Mouse (Mus musculus) layer of hippocampus, adult 9-11 months (tissue): Measurements from ENCODE around the gene Gbx2.

ENCODE experiments used
- DNase-seq: peaks from one replicate; pipeline ENCODE4 v3.0.0; 2022

The Gbx2 gene

GRCm38 (mm10) chr1:89934316-89935260 is 3.6 kb upstream of the Gbx2 start:
- DNase-seq, result no peak

DNA sequence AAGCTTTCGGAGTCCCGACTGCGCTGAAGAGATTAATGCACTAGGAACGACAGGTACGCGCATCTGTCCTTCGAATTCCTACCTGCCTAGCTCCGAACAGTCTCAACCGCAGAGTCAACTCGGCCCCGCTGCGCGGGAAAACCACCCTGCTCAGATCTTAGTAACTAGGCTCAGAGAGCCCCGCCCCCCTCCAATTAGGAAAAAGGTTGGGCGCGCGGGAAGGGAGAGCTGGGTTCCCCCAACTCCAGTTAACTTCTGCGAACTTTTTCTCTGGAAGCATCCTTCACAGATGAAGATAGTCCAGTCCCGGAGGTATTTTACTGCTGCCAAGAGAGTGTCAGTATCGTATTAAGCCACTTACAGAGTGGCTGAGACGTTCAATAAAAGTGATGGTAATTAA is 2.8 kb upstream of the Gbx2 start:
- DNase-seq, result no peak

DNA sequence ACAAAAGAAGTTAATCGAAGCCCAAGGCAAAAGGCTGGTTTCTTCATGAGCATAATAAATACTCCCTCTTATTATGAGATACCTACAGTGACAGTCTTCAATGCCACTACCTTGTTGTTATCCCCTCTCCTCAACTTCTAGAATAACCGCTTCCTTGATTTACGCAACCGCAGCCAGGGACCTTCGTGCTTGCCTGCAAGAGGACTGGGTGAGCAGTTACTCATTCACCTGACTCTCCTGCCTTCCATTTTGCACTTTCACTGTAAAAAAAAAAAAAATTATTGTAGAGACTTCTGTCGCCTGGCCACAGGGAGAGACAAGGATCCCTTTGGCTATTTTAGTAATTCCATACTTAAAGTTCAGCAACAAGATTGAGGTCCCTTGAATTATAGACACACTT is 2.0 kb upstream of the Gbx2 start:
- DNase-seq, result no peak

GRCm38 (mm10) chr1:89932616-89933015 is 1.6 kb upstream of the Gbx2 start:
- no peak for DNase-seq

GRCm38 (mm10) chr1:89932021-89932423 is 1.0 kb upstream of the Gbx2 start:
- no peak for DNase-seq

GRCm38 (mm10) chr1:89930551-89930950 is 428 bp downstream of the Gbx2 start:
- DNase-seq, result no peak

DNA sequence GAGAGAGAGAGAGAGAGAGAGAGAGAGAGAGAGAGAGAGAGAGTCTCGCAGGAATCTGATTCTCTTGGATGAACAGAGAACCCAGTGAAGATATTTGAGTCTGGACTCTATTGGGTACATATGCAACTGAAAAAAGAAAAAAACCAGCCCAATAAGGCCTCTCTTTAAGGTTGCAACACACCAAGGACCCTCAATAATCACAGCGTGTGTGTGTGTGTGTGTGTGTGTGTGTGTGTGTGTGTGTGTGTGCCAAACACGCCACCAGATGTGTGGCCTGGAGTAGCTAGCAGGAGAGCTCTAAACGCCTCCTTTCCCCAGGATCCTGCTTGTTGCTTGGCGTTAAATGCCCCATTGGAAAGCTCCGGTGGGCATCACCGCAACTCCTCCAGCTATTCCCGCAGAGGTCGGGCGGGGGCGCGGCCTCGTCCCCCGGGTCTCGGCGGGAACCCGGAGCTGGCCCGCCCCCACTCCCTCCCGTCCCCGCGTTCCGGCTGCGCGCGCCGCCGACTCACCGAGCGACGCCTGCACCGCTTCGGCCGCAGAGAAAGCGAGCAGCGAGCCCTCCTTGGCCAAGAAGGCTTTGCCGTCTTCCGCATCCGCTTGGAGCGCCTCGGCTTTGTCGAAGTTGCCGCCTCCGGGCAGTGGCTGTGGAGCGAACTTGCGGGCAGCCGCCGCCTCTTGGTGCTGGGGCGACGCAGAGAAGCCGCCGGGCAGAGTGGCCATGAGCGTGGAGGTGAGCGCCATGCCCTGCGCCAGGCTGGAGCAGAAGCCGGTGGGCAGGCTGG is 1.1 kb downstream of the Gbx2 start:
- no peak for DNase-seq

DNA sequence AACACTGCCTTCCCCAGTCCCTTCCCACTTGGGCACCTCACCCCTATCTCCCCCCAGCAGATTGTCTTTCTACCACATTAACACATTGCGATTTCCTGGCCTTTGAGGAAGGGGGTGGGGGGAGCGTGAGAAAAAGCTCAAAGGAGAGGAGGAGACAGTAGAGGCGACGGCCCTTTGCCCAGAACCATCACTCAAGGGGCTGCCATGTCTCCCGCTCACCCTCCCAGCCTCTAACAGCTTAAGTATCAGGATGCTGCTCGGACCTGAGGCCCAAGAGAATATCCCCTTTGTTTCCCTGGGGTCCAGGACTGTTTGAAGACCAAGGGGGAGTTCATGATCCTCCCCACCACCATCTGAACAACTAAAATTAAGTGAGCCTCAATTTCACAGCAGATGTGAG is 1.8 kb downstream of the Gbx2 start:
- DNase-seq, result no peak

- no peak for DNase-seq
Measured at GRCm38 (mm10) chr1:89928676-89929075, 2.3 kb downstream of the Gbx2 start.

GRCm38 (mm10) chr1:89927061-89927661 is 3.8 kb downstream of the Gbx2 start:
- DNase-seq, result no peak

DNA sequence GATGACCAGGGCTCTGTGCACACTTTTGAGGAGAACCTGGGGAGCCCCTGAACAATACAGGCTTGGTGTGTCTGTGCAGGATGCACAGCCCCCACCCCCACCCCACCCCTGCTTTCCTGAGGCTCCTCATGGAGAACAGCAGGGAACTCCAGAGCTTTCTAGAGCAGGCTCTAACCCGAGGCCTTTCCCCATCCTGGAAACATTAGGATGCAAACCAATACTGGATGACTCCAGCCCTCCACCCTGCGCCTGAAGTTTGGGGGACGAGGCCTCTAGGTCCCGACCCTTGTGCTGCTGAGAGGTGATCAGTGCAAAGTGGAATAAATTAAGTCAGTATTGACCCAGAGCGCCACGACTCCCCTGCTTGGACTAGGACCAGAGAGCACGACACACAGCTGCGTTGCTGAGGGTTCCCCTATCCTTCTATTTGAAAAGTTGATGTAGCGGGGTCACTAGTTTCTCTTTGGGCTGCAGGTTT is 4.4 kb downstream of the Gbx2 start:
- no peak for DNase-seq

DNA sequence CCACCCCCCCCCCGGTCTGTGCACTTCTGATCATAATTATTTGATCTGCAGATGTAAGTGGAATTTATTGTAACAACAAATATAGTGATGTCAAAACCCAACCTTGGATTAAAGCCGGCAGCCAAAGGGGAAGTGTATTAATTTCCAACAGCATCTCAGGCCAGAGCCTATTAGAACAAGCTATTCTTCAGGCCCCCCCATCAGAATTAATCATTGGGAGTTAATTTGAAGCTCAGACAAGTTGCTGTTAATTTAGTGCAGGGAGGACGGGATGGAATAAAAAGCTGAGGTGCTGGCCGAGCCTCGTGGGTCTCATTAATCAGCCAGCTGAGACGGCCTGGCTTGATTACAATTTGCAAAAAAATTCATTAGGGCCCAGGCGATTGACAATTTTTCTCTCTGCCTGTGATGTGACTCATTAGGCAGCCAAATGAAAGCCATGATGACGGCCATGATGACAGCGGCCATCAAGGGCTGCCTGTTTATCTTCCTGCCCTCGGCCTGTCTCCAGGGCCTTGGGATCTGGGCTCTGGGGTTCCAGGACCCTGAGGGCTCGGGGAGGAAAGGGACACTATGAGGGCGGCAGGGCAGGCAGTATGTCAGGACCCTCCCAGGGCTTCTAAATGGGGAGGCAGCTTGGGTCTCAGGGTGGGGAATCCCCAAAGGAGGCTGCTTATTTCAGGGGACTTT is 5.3 kb downstream of the Gbx2 start:
- DNase-seq, result no peak

- DNase-seq, result no peak
Measured at GRCm38 (mm10) chr1:89923642-89924020, 7.3 kb downstream of the Gbx2 start.

DNA sequence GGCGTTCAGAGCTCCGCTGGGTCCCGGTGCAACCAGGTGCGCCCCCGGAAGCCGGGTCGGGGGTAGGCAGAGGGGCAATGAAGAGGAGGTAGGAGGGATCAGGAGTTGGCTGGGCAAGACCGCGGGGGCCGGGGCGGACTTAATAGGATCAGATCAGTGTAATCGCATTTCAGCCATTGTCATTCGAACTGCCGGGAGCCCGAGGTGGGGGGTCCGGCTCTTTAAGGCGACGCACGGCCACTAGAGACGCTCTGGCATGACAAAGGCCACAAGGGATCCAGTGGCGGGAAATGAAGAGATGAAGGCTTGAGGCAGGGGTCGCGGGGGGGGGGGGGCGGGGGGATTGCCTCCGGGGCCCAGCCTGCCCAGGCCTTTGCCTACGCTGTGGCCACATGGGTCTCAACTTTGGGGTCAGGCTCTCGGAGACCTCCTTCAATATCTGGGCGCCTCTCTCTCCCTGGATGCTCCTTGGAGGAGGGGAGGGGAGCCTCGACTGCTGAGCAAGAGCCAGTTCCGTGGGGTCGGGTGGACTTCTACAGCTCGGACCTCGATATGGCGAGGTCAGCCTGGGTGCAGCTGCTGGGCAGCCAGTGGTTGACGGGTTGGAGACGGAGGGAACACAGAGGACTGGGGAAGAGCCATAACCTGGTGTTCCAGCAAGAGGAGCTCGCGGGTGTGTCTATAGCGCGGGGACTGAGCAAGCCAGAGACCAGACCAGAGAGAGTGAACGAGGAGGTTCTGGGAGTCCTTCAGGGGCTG is 7.9 kb downstream of the Gbx2 start:
- no peak for DNase-seq

DNA sequence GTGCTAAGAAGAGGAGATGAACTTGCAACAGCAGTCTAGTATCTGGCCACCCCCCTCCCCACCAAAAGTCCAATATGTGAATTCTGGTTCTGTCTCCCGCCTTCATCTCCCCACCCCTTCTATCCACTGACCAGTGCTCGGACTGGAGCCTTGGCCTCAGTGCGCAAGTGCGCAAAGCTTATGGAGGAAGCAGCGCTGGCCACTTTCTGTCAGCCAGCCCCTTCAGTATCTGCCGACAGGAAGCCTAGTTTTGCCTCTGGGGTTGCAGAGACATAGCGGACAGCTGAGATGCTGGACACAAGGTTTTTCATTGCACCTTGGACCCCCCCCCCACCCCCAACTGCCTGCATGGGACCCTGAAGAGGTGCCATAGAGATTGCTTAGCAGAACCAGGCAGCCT is 8.7 kb downstream of the Gbx2 start:
- no peak for DNase-seq

DNA sequence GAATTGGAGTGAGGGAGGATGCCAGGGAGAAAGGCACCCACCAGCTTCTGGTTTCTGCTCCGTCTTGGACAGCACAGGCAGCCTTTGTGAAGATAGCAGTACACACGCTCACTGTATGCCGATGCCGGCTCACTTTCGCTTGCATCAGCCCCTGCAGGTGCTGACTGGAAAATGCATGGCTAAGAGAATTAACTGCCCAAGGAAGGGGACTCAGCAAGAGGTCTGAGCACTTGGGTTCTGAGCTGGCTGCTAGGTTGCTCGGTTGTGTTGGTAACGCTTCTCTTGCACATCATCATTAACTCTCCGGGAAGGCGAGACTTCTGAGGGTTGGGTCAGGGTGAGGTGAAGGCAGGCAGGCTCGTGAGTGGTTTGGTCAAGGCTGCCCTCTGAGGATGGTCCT is 9.2 kb downstream of the Gbx2 start:
- DNase-seq, result no peak

DNA sequence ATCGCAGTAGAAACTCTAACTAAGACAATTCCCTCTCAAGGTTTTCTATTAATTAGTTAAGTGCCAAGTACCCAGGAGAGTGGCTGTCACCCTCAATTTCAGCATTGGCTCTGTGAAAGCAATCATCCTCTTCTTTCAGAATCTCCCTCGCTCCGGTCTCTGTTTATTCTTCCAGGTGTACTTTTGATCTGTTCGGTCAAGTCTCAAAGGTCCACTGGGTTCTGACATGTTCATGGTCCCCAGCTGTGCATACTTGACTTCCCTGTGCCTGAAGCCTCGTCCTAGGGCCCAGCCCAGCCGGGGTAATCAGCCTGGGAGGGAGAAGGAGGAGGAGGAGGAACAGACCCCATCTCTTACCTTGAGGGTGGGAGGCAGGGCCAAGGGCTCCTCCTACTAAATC is 11.8 kb downstream of the Gbx2 start:
- no peak for DNase-seq

- DNase-seq, result no peak
Measured at GRCm38 (mm10) chr1:89918111-89918510, 12.9 kb downstream of the Gbx2 start.

DNA sequence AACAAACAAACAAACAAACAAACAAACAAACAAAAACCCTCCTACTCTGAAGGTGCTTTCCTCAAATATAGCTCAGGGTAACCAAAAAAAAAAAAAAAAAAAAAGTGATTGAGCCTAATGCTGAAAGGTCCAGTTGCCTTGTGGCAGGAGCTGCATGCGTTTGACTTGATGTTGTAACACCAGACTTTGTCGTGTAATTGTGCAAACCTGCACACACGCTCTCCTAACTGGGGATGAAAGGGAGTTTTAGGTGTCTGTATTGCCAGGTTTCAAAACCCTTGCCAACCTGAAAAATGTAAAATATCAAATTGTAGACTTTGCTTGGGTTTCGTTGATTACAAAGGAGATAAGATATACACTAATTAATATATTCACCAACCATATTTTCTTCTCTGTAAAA is 17.4 kb downstream of the Gbx2 start:
- no peak for DNase-seq

GRCm38 (mm10) chr1:89912392-89912791 is 18.6 kb downstream of the Gbx2 start:
- no peak for DNase-seq

DNA sequence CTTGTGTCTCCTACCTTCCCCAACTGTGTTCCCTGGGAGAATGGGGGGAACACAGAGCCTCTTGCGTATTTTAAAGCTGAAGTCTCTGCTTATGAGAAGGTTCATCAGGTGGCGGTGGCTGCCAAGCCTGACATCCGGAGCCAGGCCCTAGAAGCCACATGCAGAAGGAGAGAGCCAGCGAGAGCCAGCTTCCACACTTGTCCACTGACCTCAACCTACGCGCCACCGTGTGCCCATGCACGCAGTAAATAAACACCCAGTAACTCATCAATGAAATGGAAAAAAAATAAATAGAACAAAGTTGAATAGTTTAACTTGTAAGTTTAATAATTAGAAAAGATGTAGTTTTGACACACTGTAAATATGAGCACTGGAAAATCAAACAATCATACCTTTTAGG is 21.2 kb downstream of the Gbx2 start:
- no peak for DNase-seq

DNA sequence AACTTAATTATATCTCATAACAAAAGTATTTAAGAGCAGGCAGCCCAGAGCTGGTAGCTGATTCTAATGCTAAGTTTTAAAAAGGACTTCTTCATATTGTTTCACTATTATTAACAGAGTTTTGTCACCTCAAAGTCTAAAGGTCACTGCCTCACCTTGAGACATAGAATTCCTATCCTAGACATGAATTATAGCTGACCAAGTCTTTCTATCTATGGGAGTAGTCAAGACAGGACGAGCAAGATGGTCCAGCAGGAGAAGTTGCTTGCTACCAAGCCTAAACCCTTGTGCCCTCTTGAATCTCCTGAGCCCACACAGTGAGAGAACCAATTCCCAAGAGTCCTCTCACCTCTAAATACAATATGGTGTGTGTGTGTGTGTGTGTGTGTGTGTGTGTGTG is 28.3 kb downstream of the Gbx2 start:
- no peak for DNase-seq
